Mouse (Mus musculus): Measurements from ENCODE around the gene Trpv2.
A peak's percentile ranks its signal among the peaks of the same experiment; 100 is the strongest.

Gene Trpv2

DNA sequence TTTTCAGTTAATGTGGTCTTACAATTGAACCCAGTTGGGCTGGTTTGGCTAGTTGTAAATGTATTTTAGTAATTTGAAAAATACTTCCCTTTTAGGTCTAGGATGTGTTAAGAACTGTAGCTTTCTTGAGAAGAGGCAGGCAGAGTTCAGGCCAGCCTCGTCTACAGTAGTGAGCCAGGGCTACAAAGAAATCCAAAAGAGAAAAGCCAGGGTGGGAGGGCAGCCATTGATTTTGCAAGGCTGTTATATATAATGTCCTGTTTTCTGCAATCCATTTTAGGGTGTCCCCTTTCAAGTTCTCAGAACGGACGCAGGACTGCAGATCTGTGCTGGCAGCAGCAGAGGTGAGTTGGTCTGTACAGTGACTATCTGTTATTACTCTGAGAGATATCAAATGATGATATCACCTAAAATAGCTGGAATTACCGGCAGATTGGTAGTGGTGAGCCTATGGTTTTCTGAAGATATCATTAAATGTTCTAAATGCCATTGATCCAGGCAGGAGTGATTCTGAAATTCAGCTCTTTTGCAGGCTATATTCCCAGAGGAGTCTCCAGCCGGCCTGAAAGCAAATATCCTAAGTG is 29.9 kb downstream of the Trpv2 start:
- DNase-seq: no peak

DNA sequence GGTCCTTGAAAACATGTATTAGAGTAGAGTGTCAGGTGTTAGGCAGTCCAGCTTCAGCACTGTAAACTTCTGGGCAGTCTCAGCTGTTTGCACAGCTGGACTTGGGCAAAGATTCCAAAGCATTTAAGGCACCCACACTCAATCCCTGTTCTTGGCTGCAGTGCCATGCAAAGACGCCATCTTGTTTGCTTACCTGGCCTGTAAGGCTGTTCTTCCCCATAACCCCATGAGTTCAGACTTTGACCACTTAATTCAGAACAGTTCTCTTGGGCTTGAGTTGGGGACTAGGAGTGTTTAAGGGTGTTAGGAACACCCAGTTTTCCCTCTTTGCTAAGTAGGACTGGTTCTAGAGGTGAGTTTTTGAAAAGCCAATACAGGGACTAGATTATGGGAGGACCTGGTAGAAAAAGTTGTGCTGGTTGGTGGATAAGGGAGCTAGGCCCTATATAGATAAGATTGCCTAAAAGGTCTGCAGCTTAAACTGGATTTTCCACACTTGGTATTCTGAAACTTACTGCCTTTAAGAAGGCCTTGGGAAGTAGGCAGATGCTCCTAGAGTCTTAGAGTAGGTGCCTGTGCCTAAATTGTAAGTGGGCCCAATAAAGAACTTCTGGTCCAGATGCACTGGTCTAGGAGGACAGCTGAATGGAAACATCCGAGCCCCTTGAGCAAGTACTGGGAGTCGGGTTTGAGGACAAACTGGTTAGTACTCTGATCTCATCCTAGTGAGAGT is 30.8 kb downstream of the Trpv2 start:
- DNase-seq: no peak

DNA sequence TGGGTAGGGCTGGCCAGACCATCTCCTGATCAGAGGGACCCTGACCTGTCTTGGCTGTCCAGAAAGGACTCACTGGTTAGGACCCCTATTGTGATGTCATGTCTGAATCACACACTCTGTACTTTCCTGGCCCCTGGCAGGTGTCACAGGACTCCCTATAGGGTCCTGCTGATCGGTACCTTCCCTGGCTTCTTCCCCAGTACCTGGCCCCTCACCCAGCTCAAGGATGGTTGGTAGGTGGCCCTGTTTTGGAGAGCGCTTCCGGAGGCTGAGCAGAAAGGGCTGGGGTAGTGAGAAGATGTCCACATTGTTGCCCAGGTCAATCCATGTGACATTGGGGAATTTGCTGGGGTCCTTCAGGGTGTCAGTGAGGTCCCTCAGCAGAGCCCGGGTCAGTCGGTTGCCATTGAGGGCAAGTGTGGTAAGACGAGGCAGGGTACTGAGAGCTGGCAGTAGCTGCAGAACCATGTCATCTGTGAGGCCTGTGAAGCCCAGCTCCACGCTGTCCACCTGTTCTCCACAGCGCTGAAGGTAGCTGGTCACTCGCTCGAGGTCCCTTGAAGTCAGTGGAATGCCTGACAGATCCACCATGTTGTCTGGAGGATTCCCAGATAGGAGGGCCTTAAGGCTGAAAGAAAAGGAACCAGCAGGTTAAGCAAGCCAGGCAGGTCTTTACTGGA is 31.5 kb downstream of the Trpv2 start:
- DNase-seq: no peak

DNA sequence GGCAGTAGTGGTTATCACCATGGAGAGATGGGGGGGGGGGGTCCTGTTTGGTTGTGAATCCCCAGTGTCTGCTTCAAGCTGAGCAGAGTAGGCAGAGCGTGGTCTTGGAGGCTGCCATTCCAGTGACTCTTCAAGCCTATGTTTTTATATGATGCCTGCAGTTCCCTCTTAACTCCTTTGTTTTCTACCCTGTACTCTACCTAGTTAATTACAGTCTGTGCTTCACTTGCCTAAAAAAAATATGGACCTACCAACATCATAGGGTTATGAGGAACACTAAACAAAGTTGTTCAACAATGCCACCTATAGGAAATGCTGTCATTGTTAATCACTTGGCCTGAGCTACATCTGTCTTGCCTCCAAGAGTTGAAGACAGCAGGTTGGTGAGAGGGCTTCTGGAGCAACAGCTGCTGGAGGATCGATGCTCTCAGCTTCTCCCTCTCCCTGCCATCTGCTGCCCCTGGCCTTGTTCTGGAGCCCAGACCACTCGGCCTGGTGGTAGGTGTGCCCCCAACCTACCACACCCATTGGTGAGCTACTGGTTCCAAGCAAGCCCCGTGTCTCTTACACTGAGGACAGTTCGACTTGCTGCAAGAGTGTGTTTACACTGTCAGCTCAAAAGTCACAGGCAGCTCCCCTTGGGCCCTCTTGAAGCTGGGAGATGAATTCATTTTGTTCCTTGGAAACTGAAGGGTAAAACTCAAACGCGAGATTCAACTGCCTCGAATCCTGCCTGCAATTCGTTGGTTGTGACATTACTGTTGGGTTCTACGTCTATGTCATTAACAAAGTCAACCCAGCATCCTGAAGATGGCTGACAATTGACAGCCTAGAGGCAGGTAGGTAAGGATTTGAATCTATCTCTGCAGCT is 32.2 kb downstream of the Trpv2 start:
- no peak for DNase-seq

DNA sequence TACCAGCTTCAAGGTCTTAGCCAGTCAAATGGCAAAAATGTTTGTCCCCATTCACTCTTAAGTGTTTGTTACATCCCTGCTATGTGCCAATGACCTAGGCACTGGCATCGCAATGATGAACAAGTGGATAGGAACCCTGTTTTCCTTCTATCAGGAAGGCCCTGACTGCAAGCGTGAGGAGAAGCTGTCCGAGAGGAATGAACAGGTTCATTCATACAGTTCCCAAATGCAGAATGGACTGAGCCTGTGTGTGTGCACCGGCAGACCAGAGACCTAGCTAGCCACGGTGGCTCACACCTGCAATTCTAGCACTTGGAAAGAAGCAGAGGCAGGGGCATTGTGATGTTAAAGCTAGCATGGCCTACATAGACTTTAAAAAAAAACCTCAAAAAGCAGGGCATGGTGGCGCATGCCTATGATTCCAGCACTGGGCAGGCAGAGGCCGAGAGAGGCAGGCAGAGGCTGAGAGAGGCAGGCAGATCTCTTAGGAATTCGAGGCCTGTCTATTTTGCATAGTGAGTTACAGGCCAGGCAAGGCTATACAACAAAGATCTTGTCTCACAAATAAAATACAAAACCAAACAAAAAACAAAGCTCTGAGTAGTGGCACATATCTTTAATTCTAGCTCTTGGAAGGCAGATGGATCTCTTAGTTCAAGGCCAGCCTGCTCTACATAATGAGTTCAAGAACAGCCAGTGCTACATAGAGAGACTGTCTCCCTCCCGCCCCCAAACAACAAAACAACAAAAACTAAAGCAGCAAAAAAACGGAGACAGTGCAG is 33.1 kb downstream of the Trpv2 start:
- no peak for DNase-seq

GRCm38 (mm10) chr11:62607952-62608201 is 33.6 kb downstream of the Trpv2 start:
- DNase-seq: no peak

DNA sequence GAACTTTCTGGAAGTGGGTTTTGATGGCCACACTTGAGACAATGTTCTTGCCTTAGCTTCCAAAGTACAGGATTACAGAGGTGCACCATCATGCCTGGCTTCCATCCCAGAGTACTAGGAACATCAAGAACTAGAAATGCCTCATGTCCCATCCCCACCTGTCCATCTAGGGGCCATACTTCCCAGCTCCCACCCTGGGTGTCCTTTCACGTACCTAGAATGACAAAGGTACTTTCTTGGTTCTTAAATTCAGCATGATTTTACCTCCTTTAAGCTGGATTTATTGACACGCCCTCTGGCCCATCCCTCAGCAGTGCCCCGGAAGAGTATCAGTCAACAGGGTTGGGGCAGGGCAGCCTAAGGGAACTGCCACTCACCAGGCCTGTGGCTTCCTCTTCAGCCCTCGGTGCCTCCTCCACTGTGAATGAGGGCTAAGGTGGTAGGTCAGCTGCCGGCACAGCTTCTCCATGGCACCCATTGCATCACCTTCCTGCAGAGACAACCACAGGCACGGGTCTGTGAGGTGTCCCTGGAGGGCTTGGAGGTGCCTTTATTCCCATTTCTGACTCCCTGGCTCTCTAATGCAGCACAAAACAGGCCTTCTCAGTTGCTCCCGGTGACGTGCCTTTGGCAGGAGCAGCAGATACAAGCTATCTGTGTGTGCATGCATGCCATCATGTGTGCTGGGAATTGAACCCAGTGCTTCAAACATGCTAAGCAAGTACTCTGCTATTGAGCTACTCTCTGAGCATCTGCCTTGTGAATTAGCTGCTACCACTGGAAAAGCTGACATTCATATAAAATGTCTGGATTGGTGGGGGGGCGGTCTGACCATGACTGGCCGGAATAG is 34.8 kb downstream of the Trpv2 start:
- DNase-seq: no peak

GRCm38 (mm10) chr11:62610304-62610703 is 36.0 kb downstream of the Trpv2 start:
- DNase-seq: no peak

DNA sequence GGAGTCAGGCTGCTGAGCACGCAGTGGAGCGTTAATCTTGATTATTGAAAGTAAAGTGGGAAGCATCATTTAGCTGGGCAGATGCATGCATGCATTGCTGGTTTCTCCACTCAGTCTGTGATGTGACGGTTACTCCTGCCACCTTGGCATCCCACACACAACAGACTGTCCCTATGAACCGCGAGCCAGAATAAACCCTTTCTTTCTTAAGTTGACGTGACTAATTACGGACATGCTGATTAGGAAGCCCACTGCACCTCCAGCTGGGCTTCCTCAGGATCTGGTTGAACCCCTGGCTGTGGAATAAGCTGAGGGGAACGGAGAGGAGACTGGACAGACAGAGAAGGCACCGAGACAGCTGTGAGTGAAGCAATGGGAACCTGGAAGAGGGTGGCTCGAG is 38.3 kb downstream of the Trpv2 start:
- DNase-seq: no peak

DNA sequence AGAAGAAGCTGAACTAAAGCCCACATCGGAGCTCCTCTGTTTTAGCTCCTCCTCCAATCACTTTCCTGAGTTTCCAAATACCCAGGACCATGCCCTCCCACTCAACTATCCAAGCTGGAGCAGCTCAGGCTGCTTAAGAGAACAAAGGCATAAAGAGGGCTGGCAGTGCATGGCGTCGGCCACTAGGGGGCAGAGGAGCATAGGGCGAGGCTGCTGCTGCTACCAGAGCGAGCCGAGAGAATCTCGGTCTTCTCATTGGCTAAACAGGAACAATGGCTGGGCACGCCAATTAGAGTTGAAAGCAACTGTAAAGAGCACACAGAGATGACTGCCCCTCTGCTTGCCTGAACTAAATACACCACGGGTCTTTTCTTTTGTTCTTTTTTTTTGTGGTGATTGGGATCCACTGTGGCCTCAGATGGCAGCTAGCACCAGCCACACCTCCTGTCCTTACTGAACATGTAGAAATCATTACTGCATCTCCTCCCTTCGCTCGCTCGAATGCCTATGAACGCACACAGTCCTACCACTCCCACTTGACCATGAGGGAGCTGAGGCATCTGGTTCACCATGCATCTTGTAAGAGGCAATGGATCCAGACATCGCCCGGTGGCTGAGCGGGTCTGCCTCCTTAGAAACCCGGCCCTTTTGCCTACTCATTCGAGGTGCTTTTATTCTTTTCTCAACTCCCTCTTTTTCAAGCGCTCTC is 39.5 kb downstream of the Trpv2 start:
- DNase-seq: peak; percentile 89

- DNase-seq: no peak
These were observed 40.7 kb downstream of the Trpv2 start for GRCm38 (mm10) chr11:62614876-62615410.

DNA sequence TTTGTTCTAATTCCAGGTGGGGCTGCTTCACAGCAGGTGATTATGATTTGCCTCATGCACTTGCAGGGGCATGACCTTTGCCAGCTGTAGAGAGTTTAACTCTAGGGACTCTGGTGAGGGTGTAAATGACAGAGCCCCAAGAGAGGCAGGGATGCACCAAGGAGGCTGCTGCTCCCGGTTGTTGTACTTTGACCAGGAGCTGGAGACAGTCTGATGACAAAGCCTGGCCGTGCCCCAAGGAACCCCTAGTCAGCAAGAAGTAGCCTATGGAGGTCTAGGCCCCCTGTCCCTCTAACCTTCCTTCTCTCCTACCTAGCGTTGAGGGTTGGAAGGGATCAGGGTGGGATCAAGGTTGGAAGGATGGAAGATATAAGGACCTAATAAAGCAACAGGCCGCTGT is 41.2 kb downstream of the Trpv2 start:
- DNase-seq: no peak

DNA sequence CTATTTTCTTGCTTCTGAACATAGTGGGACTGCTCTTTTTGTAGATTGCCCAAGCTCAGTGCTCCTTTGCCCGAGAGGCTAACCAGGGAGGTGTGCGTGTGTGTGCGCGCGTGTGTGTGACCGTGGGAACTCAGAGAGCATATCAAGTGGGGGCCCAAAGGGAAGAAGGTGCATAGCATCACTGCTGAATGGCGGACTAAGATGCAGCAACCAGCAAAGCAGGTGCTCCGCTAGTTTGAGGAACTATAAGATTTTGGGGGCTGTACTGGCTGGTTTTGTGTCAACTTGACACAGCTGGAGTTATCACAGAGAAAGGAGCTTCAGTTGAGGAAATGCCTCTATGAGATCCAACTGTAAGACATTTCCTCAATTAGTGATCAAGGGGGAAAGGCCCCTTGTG is 46.8 kb downstream of the Trpv2 start:
- no peak for DNase-seq

DNA sequence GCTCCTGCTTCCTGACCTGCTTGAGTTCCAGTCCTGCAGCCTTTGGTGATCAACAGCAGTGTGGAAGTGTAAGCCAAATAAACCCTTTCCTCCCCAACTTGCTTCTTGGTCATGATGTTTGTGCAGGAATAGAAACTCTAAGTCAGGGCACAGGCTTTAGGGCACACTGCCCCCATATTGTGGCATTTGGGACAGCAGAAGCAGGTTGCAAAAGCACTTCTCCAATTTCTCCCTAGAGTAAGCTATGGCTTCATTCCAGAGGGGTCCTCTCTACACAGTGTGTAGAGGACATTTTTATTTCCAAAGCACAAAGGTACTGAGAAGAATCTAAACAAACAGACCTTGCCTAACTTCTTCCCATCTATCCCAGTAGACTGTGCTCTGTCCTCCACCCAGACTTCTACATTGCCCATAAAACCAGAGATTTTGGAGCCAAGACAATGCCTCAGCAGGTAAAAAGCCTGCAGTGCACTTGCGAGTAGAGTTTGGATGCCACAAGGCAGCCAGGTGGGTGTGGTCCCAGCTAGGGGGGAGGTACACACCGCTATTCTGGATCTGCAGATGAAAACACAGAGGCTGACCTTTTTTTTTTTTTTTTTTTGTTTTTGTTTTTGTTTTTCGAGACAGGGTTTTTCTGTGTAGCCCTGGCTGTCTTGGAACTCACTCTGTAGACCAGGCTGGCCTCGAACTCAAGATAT is 47.4 kb downstream of the Trpv2 start:
- DNase-seq: no peak

DNA sequence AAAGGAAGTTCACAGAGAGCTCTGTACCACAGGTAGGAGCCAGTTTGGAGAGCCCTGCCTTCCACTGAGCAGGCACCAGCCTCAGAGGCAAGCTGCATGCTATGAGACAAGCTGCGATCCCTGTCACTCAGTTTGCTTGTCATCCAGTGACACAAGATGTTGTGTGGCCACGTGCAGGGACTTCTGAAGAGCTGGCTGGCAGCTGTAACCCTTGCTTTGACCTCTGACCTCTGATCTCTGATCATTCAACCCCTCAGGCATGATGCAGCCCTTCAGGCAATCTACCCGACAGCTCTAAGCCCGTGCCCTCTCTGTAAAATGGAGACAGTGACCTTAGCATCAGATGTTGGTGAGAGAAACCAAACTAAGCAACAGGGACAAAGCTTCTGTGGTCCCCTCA is 48.6 kb downstream of the Trpv2 start:
- no peak for DNase-seq

- DNase-seq: no peak
These were observed 50.3 kb downstream of the Trpv2 start for GRCm38 (mm10) chr11:62624341-62625291.

- peak; percentile 42 for DNase-seq
These were observed 55.3 kb downstream of the Trpv2 start for GRCm38 (mm10) chr11:62629352-62630224.

DNA sequence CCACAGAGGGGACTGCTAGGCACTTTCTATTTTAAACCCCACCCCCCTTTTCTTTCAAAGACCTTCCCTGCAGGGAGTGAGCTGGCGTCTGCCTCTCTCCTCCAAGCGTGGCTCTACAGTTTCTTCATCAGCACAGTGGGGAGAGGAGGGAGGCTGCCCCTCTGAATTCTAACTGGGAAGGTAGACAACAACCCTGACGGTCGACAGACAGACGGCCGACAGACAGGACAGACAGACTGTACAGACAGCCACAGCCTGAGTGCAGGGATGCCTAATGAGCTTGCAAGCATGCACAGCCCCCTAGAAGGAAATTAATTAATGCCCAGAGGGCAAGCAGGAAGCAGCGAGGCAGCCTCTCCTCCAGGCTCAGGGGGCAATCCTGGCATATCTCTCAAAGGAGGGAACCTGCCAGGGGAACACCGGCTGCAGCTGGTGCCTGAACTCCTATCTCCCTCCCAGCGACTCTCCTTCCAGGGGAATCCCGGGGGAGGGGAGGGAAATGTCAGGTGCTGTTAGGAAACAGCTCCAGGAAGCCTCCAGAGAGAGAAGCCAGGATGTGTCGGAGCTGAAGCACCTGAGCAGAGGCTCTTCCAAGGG is 56.0 kb downstream of the Trpv2 start:
- no peak for DNase-seq

All from kidney, adult 18-20 months (tissue).